Mouse (Mus musculus) limb, embryonic 15.5 days (tissue): ENCODE results near the gene Tada3. TPM values are rescaled to one million over a fixed set of nuclear protein-coding genes. Genes with fewer than 3 reads are reported as not detected.
"Not testable (repeated sequence)": the region's sequence is repeated elsewhere in the genome, so short reads cannot be mapped to it uniquely, and the experiment has no call there.

Experiments used
- ATAC-seq: fragments of 200-750 bp; cut with Nextera tagmentation; 2 replicates; pipeline ENCODE4 v1.8.0; 2017; ENCODE audit warnings: low read depth, moderate TSS enrichment; ENCODE audit not compliant: insufficient number of reproducible peaks, low FRiP score, low TSS enrichment
- H3K27ac ChIP-seq: fragments of 300-500 bp; sonication (generic); 2 replicates; pipeline ENCODE4 v1.5.1; 2015; ENCODE audit warnings: moderate library complexity, mild to moderate bottlenecking, inconsistent platforms
- H3K27me3 ChIP-seq: fragments of 300-500 bp; sonication (generic); 2 replicates; pipeline ENCODE4 v1.6.1; 2015; ENCODE audit warnings: inconsistent platforms
- H3K36me3 ChIP-seq: fragments of 300-500 bp; sonication (generic); 2 replicates; pipeline ENCODE4 v1.6.1; 2015; ENCODE audit warnings: inconsistent platforms
- H3K4me1 ChIP-seq: fragments of 300-500 bp; sonication (generic); 2 replicates; pipeline ENCODE4 v1.6.1; 2015; ENCODE audit warnings: inconsistent platforms
- H3K4me2 ChIP-seq: fragments of 300-500 bp; sonication (generic); 2 replicates; pipeline ENCODE4 v1.6.1; 2015; ENCODE audit warnings: mild to moderate bottlenecking, inconsistent platforms
- H3K4me3 ChIP-seq: fragments of 300-500 bp; sonication (generic); 2 replicates; pipeline ENCODE4 v1.5.1; 2015; ENCODE audit warnings: mild to moderate bottlenecking, inconsistent platforms
- H3K9ac ChIP-seq: fragments of 300-500 bp; sonication (generic); 2 replicates; pipeline ENCODE4 v1.6.1; 2015; ENCODE audit warnings: inconsistent platforms
- H3K9me3 ChIP-seq: fragments of 300-500 bp; sonication (generic); 2 replicates; pipeline ENCODE4 v1.6.1; 2016; ENCODE audit warnings: inconsistent platforms
- WGBS: fragments of 180-500 bp; shearing (Covaris S2); methylation state at CpG from one replicate; pipeline ENCODE4 v1.1.7; 2015; 5-methylcytosine and 5-hydroxymethylcytosine counted together
- microRNA-seq: library from miRNA; unstranded; fragments of <30 nt; microRNA quantifications from one replicate; pipeline ENCODE4, GENCODE M21; 2016
- polyA plus RNA-seq: library from polyadenylated mRNA; unstranded; fragments of >200 nt; fragmentation: Nextera tagmentation; extraction: Ambion mirVana; gene quantifications from 2 replicates; pipeline ENCODE4 v1.2.1, GENCODE M21; 2015

Tada3 gene
- polyA plus RNA-seq, 1 experiment from 2014 or later: 45.1 TPM

- WGBS: 70% methylated on average over 8 of the region's 8 CpGs
- no peak for ATAC-seq
- H3K27ac ChIP-seq: no peak overlapping the region
- H3K36me3 ChIP-seq: peaks cover 82% of the 10 kb centered on the region
- peaks cover 10% of the 10 kb centered on the region; the same call in 1 of the 2 replicates for H3K4me1 ChIP-seq
- no peak overlapping the region for H3K9ac ChIP-seq
- H3K9me3 ChIP-seq: no peaks in the 10 kb centered on the region
- no peak overlapping the region for H3K4me2 ChIP-seq
- H3K27me3 ChIP-seq: no peaks in the 10 kb centered on the region
- H3K4me3 ChIP-seq: no peak overlapping the region
Measured at GRCm38 (mm10) chr6:113336852-113337620, 40.6 kb downstream of the Tada3 start.

GRCm38 (mm10) chr6:113334216-113334615 is 43.5 kb downstream of the Tada3 start:
- H3K9ac ChIP-seq: no peak overlapping the region
- no peaks in the 10 kb centered on the region for H3K27me3 ChIP-seq
- whole genome bisulfite sequencing: 75% methylated on average over 6 of the region's 6 CpGs
- H3K4me2 ChIP-seq: no peak overlapping the region
- no peak for ATAC-seq
- H3K36me3 ChIP-seq: peaks cover 68% of the 10 kb centered on the region
- no peak overlapping the region for H3K27ac ChIP-seq
- H3K9me3 ChIP-seq: no peaks in the 10 kb centered on the region
- no peak overlapping the region for H3K4me3 ChIP-seq
- H3K4me1 ChIP-seq: peaks cover 5% of the 10 kb centered on the region; the same call in 1 of the 2 replicates

- ATAC-seq: peak; percentile 46; the same call in 1 of the 2 replicates
- Histone ChIP-seq H3K4me3 (no peak overlapping the region), H3K36me3 (peaks cover 63% of the 10 kb centered on the region), H3K27me3 (no peaks in the 10 kb centered on the region), H3K9me3 (no peaks in the 10 kb centered on the region), H3K9ac (no peak overlapping the region), H3K4me1 (peaks cover 5% of the 10 kb centered on the region; the same call in 1 of the 2 replicates), H3K27ac (peak overlapping the region; percentile 63), H3K4me2 (no peak overlapping the region)
- WGBS: 74% methylated on average over 14 of the region's 14 CpGs
Measured at GRCm38 (mm10) chr6:113333137-113333950, 44.3 kb downstream of the Tada3 start.

GRCm38 (mm10) chr6:113332734-113333133 is 44.9 kb downstream of the Tada3 start:
- peaks cover 57% of the 10 kb centered on the region for H3K36me3 ChIP-seq
- H3K27me3 ChIP-seq, H3K9me3 ChIP-seq, H3K4me1 ChIP-seq, H3K27ac ChIP-seq, H3K4me3 ChIP-seq, ATAC-seq, H3K4me2 ChIP-seq, H3K9ac ChIP-seq: not testable (repeated sequence)
- 78% methylated on average over 6 of the region's 6 CpGs for WGBS

- H3K4me2 ChIP-seq: no peak overlapping the region
- peaks cover 49% of the 10 kb centered on the region for H3K36me3 ChIP-seq
- no peak overlapping the region for H3K4me3 ChIP-seq
- H3K9me3 ChIP-seq: no peaks in the 10 kb centered on the region
- H3K4me1 ChIP-seq: peaks cover 5% of the 10 kb centered on the region; the same call in 1 of the 2 replicates
- no peak for ATAC-seq
- 92% methylated on average over 11 of the region's 11 CpGs for WGBS
- H3K9ac ChIP-seq: no peak overlapping the region
- no peak overlapping the region for H3K27ac ChIP-seq
- no peaks in the 10 kb centered on the region for H3K27me3 ChIP-seq
Measured at GRCm38 (mm10) chr6:113331721-113332120, 46.0 kb downstream of the Tada3 start.

- H3K36me3 ChIP-seq: peaks cover 39% of the 10 kb centered on the region
- no peak for ATAC-seq
- H3K9ac ChIP-seq: no peak overlapping the region
- no peak overlapping the region for H3K4me3 ChIP-seq
- 44% methylated on average over 2 of the region's 2 CpGs for WGBS
- no peak overlapping the region for H3K4me2 ChIP-seq
- no peaks in the 10 kb centered on the region for H3K27me3 ChIP-seq
- peaks cover 12% of the 10 kb centered on the region for H3K4me1 ChIP-seq
- no peaks in the 10 kb centered on the region for H3K9me3 ChIP-seq
- H3K27ac ChIP-seq: no peak overlapping the region
Measured at GRCm38 (mm10) chr6:113330547-113330946, 47.1 kb downstream of the Tada3 start.

GRCm38 (mm10) chr6:113329396-113329795 is 48.3 kb downstream of the Tada3 start:
- Histone ChIP-seq H3K9ac (no peak overlapping the region), H3K4me1 (peaks cover 17% of the 10 kb centered on the region), H3K27me3 (no peaks in the 10 kb centered on the region), H3K4me2 (no peak overlapping the region), H3K4me3 (no peak overlapping the region), H3K27ac (no peak overlapping the region), H3K9me3 (no peaks in the 10 kb centered on the region), H3K36me3 (peaks cover 38% of the 10 kb centered on the region)
- no peak for ATAC-seq
- WGBS: 88% methylated on average over 1 of the region's 1 CpGs

- peaks cover 46% of the 10 kb centered on the region for H3K36me3 ChIP-seq
- no peaks in the 10 kb centered on the region for H3K9me3 ChIP-seq
- H3K9ac ChIP-seq: peak within 1 kb of the TSS; percentile 62
- peaks cover 12% of the 10 kb centered on the region for H3K4me1 ChIP-seq
- H3K27ac ChIP-seq: peak within 1 kb of the TSS; percentile 94
- under 1% methylated on average over 52 of the region's 52 CpGs for WGBS
- H3K4me2 ChIP-seq: peak within 1 kb of the TSS; percentile 93
- peak within 1 kb of the TSS; percentile 63 for H3K4me3 ChIP-seq
- no peaks in the 10 kb centered on the region for H3K27me3 ChIP-seq
- ATAC-seq: peak; percentile 98
Measured at GRCm38 (mm10) chr6:113326533-113327315, 51.0 kb downstream of the Tada3 start, which contains the start of gene Ogg1. Gene Ogg1 (plus strand): TSS chr6:113326972.

Small RNA genes within 50 kb of the gene (microRNA-seq; reads per million reads assigned to microRNA genes)
- gene Gm24387: not detected

Other genes with a start within 250 kb of the Tada3 start
- gene Lhfpl4, start 182.5 kb downstream of the Tada3 start, polyA plus RNA-seq: 0.46 and 0.92 TPM in 2 replicates
- 29.1 and 29.7 TPM in 2 replicates for gene Mtmr14, start 140.0 kb downstream of the Tada3 start, polyA plus RNA-seq
- gene Cpne9, start 95.6 kb downstream of the Tada3 start, polyA plus RNA-seq: 0.10 and 0.20 TPM in 2 replicates
- gene Brpf1, start 70.7 kb downstream of the Tada3 start, polyA plus RNA-seq: 15.1 and 16.1 TPM in 2 replicates
- gene Ogg1, start 50.9 kb downstream of the Tada3 start, polyA plus RNA-seq: 10.6 and 10.7 TPM in 2 replicates
- 91.4 and 91.7 TPM in 2 replicates for gene Camk1, start 33.9 kb downstream of the Tada3 start, polyA plus RNA-seq
- gene Arpc4, start 232 bp upstream of the Tada3 start, polyA plus RNA-seq: 392 and 399 TPM in 2 replicates
- 4.4 and 5.6 TPM in 2 replicates for gene Ttll3, start 11.4 kb upstream of the Tada3 start, polyA plus RNA-seq
- 20.4 and 21.3 TPM in 2 replicates for gene Rpusd3, start 41.5 kb upstream of the Tada3 start, polyA plus RNA-seq
- 0.63 TPM in 1 of 2 replicates, not detected in the other for gene Cidec, start 57.9 kb upstream of the Tada3 start, polyA plus RNA-seq
- gene Jagn1, start 64.7 kb upstream of the Tada3 start, polyA plus RNA-seq: 85.0 and 88.5 TPM in 2 replicates
- gene Il17re, start 80.6 kb upstream of the Tada3 start, polyA plus RNA-seq: 8.9 and 9.7 TPM in 2 replicates
- 58.4 and 63.5 TPM in 2 replicates for gene Il17rc, start 93.5 kb upstream of the Tada3 start, polyA plus RNA-seq
- gene Creld1, start 105.4 kb upstream of the Tada3 start, polyA plus RNA-seq: 22.1 and 27.2 TPM in 2 replicates
- gene Prrt3, start 124.0 kb upstream of the Tada3 start, polyA plus RNA-seq: 0.44 and 0.61 TPM in 2 replicates
- 106 and 110 TPM in 2 replicates for gene Emc3, start 153.8 kb upstream of the Tada3 start, polyA plus RNA-seq
- gene Fancd2, start 153.8 kb upstream of the Tada3 start, polyA plus RNA-seq: 5.9 and 6.6 TPM in 2 replicates
- not detected in 2 replicates for gene Fancd2os, start 222.8 kb upstream of the Tada3 start, polyA plus RNA-seq
- gene Brk1, start 226.9 kb upstream of the Tada3 start, polyA plus RNA-seq: 222 and 231 TPM in 2 replicates
- gene Vhl, start 246.1 kb upstream of the Tada3 start, polyA plus RNA-seq: 41.4 and 44.3 TPM in 2 replicates